Mouse (Mus musculus) ES-Bruce4 (cell line): Measurements from ENCODE around the gene Rpl36al.

Experiments used
- CTCF ChIP-seq: IDR thresholded peaks from one replicate; pipeline ENCODE4 v1.8.1; 2011; ENCODE audit warnings: low read depth, low read length
- EP300 ChIP-seq: IDR thresholded peaks from 2 replicates; pipeline ENCODE4 v1.6.1; 2011; ENCODE audit warnings: low read depth, low read length; ENCODE audit not compliant: insufficient read depth
- POLR2A ChIP-seq: IDR thresholded peaks from one replicate; pipeline ENCODE4 v1.8.1; 2011; ENCODE audit warnings: low read length; ENCODE audit not compliant: insufficient read depth

DNA sequence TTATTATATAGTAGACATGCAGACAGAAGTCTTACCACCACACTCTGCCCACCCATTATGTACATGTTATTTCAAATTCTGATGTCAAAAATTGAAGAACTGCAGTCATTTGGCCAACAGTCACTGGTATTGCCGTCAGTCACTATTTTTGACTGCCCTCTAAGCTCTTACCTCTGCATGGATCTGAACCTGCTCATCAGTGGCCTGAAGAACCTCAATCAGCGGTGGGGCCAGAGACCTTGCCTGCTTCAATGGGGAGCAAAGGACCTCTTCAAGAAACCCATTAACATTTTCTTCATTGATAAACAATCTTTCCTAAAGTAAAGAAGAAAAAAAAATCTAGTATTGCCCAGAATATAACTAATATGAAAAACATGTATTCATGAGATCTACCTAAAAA is 8.8 kb upstream of the Rpl36al start:
- TF ChIP-seq POLR2A, result no peak
- no peak for TF ChIP-seq EP300
- no peak for TF ChIP-seq CTCF
